Mouse (Mus musculus): Measurements from ENCODE around the gene Fbxl13. TPM values are rescaled to one million over a fixed set of nuclear protein-coding genes. Genes with fewer than 3 reads are reported as not detected.
"Not testable (repeated sequence)": the region's sequence is repeated elsewhere in the genome, so short reads cannot be mapped to it uniquely, and the experiment has no call there.

Fbxl13 gene
- polyA plus RNA-seq, 1 experiment from 2014 or later: 0.10 TPM

GRCm38 (mm10) chr5:21650736-21651135 is 5.3 kb upstream of the Fbxl13 start:
- WGBS: 74% methylated on average over 2 of the region's 2 CpGs
- Histone ChIP-seq H3K27me3 (no peaks in the 10 kb centered on the region), H3K36me3 (peaks cover 55% of the 10 kb centered on the region), H3K27ac (no peak overlapping the region), H3K4me2 (replicated peaks) (no peak overlapping the region), H3K4me1 (peaks cover 11% of the 10 kb centered on the region; the same call in 1 of the 2 replicates), H3K4me3 (no peak overlapping the region), H3K9ac (no peak overlapping the region), H3K9me3 (no peaks in the 10 kb centered on the region)
- no peak for ATAC-seq (ENCODE audit: insufficient number of reproducible peaks, insufficient read depth, low FRiP score, low TSS enrichment)

- under 1% methylated on average over 25 of the region's 25 CpGs for WGBS
- Histone ChIP-seq H3K9me3 (no peaks in the 10 kb centered on the region), H3K4me2 (replicated peaks) (peak overlapping the region; percentile 82), H3K36me3 (peaks cover 28% of the 10 kb centered on the region), H3K9ac (peak overlapping the region; percentile 77), H3K27ac (peak overlapping the region; percentile 86), H3K4me3 (peak overlapping the region; percentile 84), H3K4me1 (peaks cover 11% of the 10 kb centered on the region; the same call in 1 of the 2 replicates), H3K27me3 (no peaks in the 10 kb centered on the region)
- peak; percentile 63 for ATAC-seq (ENCODE audit: insufficient number of reproducible peaks, insufficient read depth, low FRiP score, low TSS enrichment)
These were observed 678 bp upstream of the Fbxl13 start for GRCm38 (mm10) chr5:21646133-21646491.

GRCm38 (mm10) chr5:21644891-21645438 is 469 bp downstream of the Fbxl13 start:
- WGBS: 12% methylated on average over 14 of the region's 14 CpGs
- H3K9ac ChIP-seq: 0 out of 2 replicates have a peak overlapping the region, but pooled peaks have one; percentile 20
- H3K36me3 ChIP-seq: peaks cover 18% of the 10 kb centered on the region
- peak overlapping the region; percentile 84 for H3K4me3 ChIP-seq
- H3K4me1 ChIP-seq: peaks cover 11% of the 10 kb centered on the region; the same call in 1 of the 2 replicates
- H3K27me3 ChIP-seq: no peaks in the 10 kb centered on the region
- H3K9me3 ChIP-seq: no peaks in the 10 kb centered on the region
- ATAC-seq (ENCODE audit: insufficient number of reproducible peaks, insufficient read depth, low FRiP score, low TSS enrichment): peak; percentile 5; the same call in 1 of the 2 replicates
- H3K4me2 ChIP-seq (replicated peaks): peak overlapping the region; percentile 82
- H3K27ac ChIP-seq: 0 out of 2 replicates have a peak overlapping the region, but pooled peaks have one; percentile 37

- no peak for ATAC-seq (ENCODE audit: insufficient number of reproducible peaks, insufficient read depth, low FRiP score, low TSS enrichment)
- peaks cover 6% of the 10 kb centered on the region; the same call in 1 of the 2 replicates for H3K36me3 ChIP-seq
- no peak overlapping the region for H3K27ac ChIP-seq
- H3K9ac ChIP-seq: no peak overlapping the region
- no peaks in the 10 kb centered on the region for H3K27me3 ChIP-seq
- no peak overlapping the region for H3K4me3 ChIP-seq
- H3K4me2 ChIP-seq (replicated peaks): no peak overlapping the region
- 9% methylated on average over 1 of the region's 1 CpGs for WGBS
- H3K4me1 ChIP-seq: peaks cover 11% of the 10 kb centered on the region; the same call in 1 of the 2 replicates
- no peaks in the 10 kb centered on the region for H3K9me3 ChIP-seq
These were observed 1.8 kb downstream of the Fbxl13 start for GRCm38 (mm10) chr5:21643606-21644005.

GRCm38 (mm10) chr5:21640961-21641360 is 4.5 kb downstream of the Fbxl13 start:
- Histone ChIP-seq H3K9ac (no peak overlapping the region), H3K27me3 (no peaks in the 10 kb centered on the region), H3K9me3 (no peaks in the 10 kb centered on the region), H3K4me3 (no peak overlapping the region), H3K36me3 (no peaks in the 10 kb centered on the region), H3K4me1 (no peaks in the 10 kb centered on the region; the same call in 1 of the 2 replicates), H3K4me2 (replicated peaks) (no peak overlapping the region), H3K27ac (no peak overlapping the region)
- 3% methylated on average over 1 of the region's 1 CpGs for WGBS
- no peak for ATAC-seq (ENCODE audit: insufficient number of reproducible peaks, insufficient read depth, low FRiP score, low TSS enrichment)

- H3K9ac ChIP-seq: no peak overlapping the region
- no peak overlapping the region for H3K27ac ChIP-seq
- H3K4me2 ChIP-seq (replicated peaks): no peak overlapping the region
- H3K36me3 ChIP-seq: no peaks in the 10 kb centered on the region
- H3K27me3 ChIP-seq: no peaks in the 10 kb centered on the region
- H3K4me3 ChIP-seq: no peak overlapping the region
- no peaks in the 10 kb centered on the region for H3K4me1 ChIP-seq
- H3K9me3 ChIP-seq: no peaks in the 10 kb centered on the region
- ATAC-seq (ENCODE audit: insufficient number of reproducible peaks, insufficient read depth, low FRiP score, low TSS enrichment): no peak
These were observed 19.5 kb downstream of the Fbxl13 start for GRCm38 (mm10) chr5:21625916-21626315.

- H3K4me1 ChIP-seq: no peaks in the 10 kb centered on the region
- H3K27me3 ChIP-seq: no peaks in the 10 kb centered on the region
- WGBS: 80% methylated on average over 3 of the region's 3 CpGs
- H3K9ac ChIP-seq: no peak overlapping the region
- no peaks in the 10 kb centered on the region for H3K36me3 ChIP-seq
- ATAC-seq (ENCODE audit: insufficient number of reproducible peaks, insufficient read depth, low FRiP score, low TSS enrichment): no peak
- no peak overlapping the region for H3K4me2 ChIP-seq (replicated peaks)
- H3K27ac ChIP-seq: no peak overlapping the region
- no peak overlapping the region for H3K4me3 ChIP-seq
- no peaks in the 10 kb centered on the region for H3K9me3 ChIP-seq
These were observed 28.9 kb downstream of the Fbxl13 start for GRCm38 (mm10) chr5:21616450-21617009.

- not testable (repeated sequence) for H3K4me3 ChIP-seq; H3K9ac ChIP-seq; H3K4me2 ChIP-seq (replicated peaks); H3K9me3 ChIP-seq; H3K4me1 ChIP-seq; H3K27ac ChIP-seq; ATAC-seq (ENCODE audit: insufficient number of reproducible peaks, insufficient read depth, low FRiP score, low TSS enrichment); H3K27me3 ChIP-seq; H3K36me3 ChIP-seq
- 94% methylated on average over 11 of the region's 11 CpGs for WGBS
These were observed 31.1 kb downstream of the Fbxl13 start for GRCm38 (mm10) chr5:21614299-21614698.

- H3K36me3 ChIP-seq: no peaks in the 10 kb centered on the region
- H3K4me1 ChIP-seq: no peaks in the 10 kb centered on the region
- no peaks in the 10 kb centered on the region for H3K27me3 ChIP-seq
- WGBS: 73% methylated on average over 3 of the region's 3 CpGs
- no peak for ATAC-seq (ENCODE audit: insufficient number of reproducible peaks, insufficient read depth, low FRiP score, low TSS enrichment)
- no peak overlapping the region for H3K27ac ChIP-seq
- H3K4me3 ChIP-seq: no peak overlapping the region
- H3K4me2 ChIP-seq (replicated peaks): no peak overlapping the region
- no peak overlapping the region for H3K9ac ChIP-seq
- no peaks in the 10 kb centered on the region for H3K9me3 ChIP-seq
These were observed 34.4 kb downstream of the Fbxl13 start for GRCm38 (mm10) chr5:21610996-21611395.

- Histone ChIP-seq H3K27me3 (no peaks in the 10 kb centered on the region), H3K4me3 (no peak overlapping the region), H3K36me3 (no peaks in the 10 kb centered on the region), H3K4me2 (replicated peaks) (no peak overlapping the region), H3K27ac (no peak overlapping the region), H3K9ac (no peak overlapping the region), H3K9me3 (no peaks in the 10 kb centered on the region), H3K4me1 (no peaks in the 10 kb centered on the region)
- no peak for ATAC-seq (ENCODE audit: insufficient number of reproducible peaks, insufficient read depth, low FRiP score, low TSS enrichment)
- WGBS: 56% methylated on average over 12 of the region's 12 CpGs
These were observed 36.8 kb downstream of the Fbxl13 start for GRCm38 (mm10) chr5:21608311-21609304.

- no peaks in the 10 kb centered on the region for H3K4me1 ChIP-seq
- H3K9ac ChIP-seq: no peak overlapping the region
- no peaks in the 10 kb centered on the region for H3K27me3 ChIP-seq
- no peak overlapping the region for H3K27ac ChIP-seq
- no peaks in the 10 kb centered on the region for H3K9me3 ChIP-seq
- H3K36me3 ChIP-seq: no peaks in the 10 kb centered on the region
- no peak overlapping the region for H3K4me3 ChIP-seq
- H3K4me2 ChIP-seq (replicated peaks): no peak overlapping the region
- ATAC-seq (ENCODE audit: insufficient number of reproducible peaks, insufficient read depth, low FRiP score, low TSS enrichment): no peak
- WGBS: 70% methylated on average over 6 of the region's 6 CpGs
These were observed 39.5 kb downstream of the Fbxl13 start for GRCm38 (mm10) chr5:21605936-21606335.
